ENCODE assay signal across 31 mouse cellular contexts in genomic region chr5:66027206-66027605, GRCm38 (mm10). TPM values are rescaled to one million over a fixed set of nuclear protein-coding genes. Genes with fewer than 3 reads are reported as not detected.
"Had no signal": no experiment of that assay in that cellular context is flagged by ENCODE, and none has a peak within 500 bp of the region (broad histone marks: within the 10 kb centered on the region; RNA-seq: fewer than 3 reads in every experiment).

No protein-coding gene starts in this region.

- H3K9ac ChIP-seq: heart, embryonic 12.5 days; hindbrain, embryonic 12.5 days; hindbrain, embryonic 14.5 days; intestine, embryonic 15.5 days; limb, embryonic 13.5 days; limb, embryonic 15.5 days; liver, embryonic 12.5 days had no signal

- DNase-seq: gastrocnemius, adult 2 months; gastrocnemius, postnatal 25 days; heart, adult 18-20 months; heart, postnatal 10 days; heart, postnatal 4 days; kidney, adult 18-20 months; kidney, adult 8-10 months; kidney, postnatal 10 days; kidney, postnatal 25 days; kidney, postnatal 4 days; layer of hippocampus, postnatal 36 days; left cerebral cortex, postnatal 4 days had no signal

- H3K27ac ChIP-seq: gastrocnemius, adult 2 months; heart, embryonic 10.5 days; hindbrain, embryonic 10.5 days; hindbrain, embryonic 12.5 days; hindbrain, embryonic 14.5 days; intestine, embryonic 15.5 days; layer of hippocampus, adult 2 months; limb, embryonic 13.5 days; limb, embryonic 15.5 days; liver, embryonic 12.5 days had no signal

- H3K36me3 ChIP-seq: heart, embryonic 12.5 days had no signal

- H3K9me3 ChIP-seq: intestine, embryonic 15.5 days had no signal

- H3K4me1 ChIP-seq: heart, embryonic 10.5 days; heart, embryonic 12.5 days; hindbrain, embryonic 10.5 days; hindbrain, embryonic 12.5 days; intestine, embryonic 15.5 days; limb, embryonic 13.5 days; limb, embryonic 15.5 days had no signal

- H3K4me3 ChIP-seq: gastrocnemius, adult 2 months; heart, embryonic 10.5 days; heart, embryonic 12.5 days; hindbrain, embryonic 10.5 days; hindbrain, embryonic 12.5 days; intestine, embryonic 15.5 days; layer of hippocampus, adult 2 months; limb, embryonic 13.5 days; limb, embryonic 15.5 days; liver, embryonic 12.5 days had no signal

- H3K27me3 ChIP-seq: heart, embryonic 12.5 days; hindbrain, embryonic 12.5 days; intestine, embryonic 15.5 days; limb, embryonic 13.5 days; limb, embryonic 15.5 days; liver, embryonic 12.5 days had no signal

RNA-seq across cellular contexts. Expression of gene 9130230L23Rik, which starts 23.1 kb away (rescaled TPM):
- total RNA-seq: gastrocnemius, postnatal 25 days; granulocyte monocyte progenitor cell, adult 5-6 weeks; heart, adult 18-20 months; heart, adult 8-10 months; heart, postnatal 10 days; heart, postnatal 25 days; heart, postnatal 4 days; layer of hippocampus, adult 2 months; layer of hippocampus, postnatal 36 days; left cerebral cortex, adult 18-20 months; left cerebral cortex, adult 8-10 months; left cerebral cortex, postnatal 10 days; left cerebral cortex, postnatal 25 days; left cerebral cortex, postnatal 4 days had no signal
- polyA plus RNA-seq: hindbrain, embryonic 12.5 days; hindbrain, embryonic 14.5 days; limb, embryonic 11.5 days; limb, embryonic 13.5 days; liver, adult 2 months had no signal
